Mouse (Mus musculus) limb, embryonic 11.5 days (tissue): ENCODE measurements around the gene Pou2f1. TPM values are rescaled to one million over a fixed set of nuclear protein-coding genes. Genes with fewer than 3 reads are reported as not detected.

Source experiments
- ATAC-seq: fragments of 200-750 bp; cut with Nextera tagmentation; 2 replicates; pipeline ENCODE4 v1.8.0; 2017; ENCODE audit warnings: low read depth; ENCODE audit not compliant: insufficient number of reproducible peaks, low FRiP score, low TSS enrichment
- DNase-seq: peaks from one replicate; pipeline ENCODE4 v3.0.0-alpha.2; 2015; ENCODE audit warnings: low spot score
- H3K27ac ChIP-seq: fragments of 300-500 bp; sonication (generic); replicated peaks from 2 replicates; pipeline ENCODE4 v1.5.1; 2014; ENCODE audit warnings: low read depth, mild to moderate bottlenecking, low read length
- H3K27me3 ChIP-seq: fragments of 300-500 bp; sonication (generic); 2 replicates; pipeline ENCODE4 v1.6.1; 2014; ENCODE audit warnings: mild to moderate bottlenecking, low read length, mixed read lengths; ENCODE audit not compliant: control insufficient read depth, insufficient read depth
- H3K36me3 ChIP-seq: fragments of 300-500 bp; sonication (generic); 2 replicates; pipeline ENCODE4 v1.6.1; 2014; ENCODE audit warnings: mild to moderate bottlenecking, low read length, moderate library complexity, mixed read lengths; ENCODE audit not compliant: control insufficient read depth, insufficient read depth
- H3K4me1 ChIP-seq: fragments of 300-500 bp; sonication (generic); 2 replicates; pipeline ENCODE4 v1.6.1; 2014; ENCODE audit warnings: low read length, mixed read lengths; ENCODE audit not compliant: control insufficient read depth, insufficient read depth
- H3K4me2 ChIP-seq: fragments of 300-500 bp; sonication (generic); 2 replicates; pipeline ENCODE4 v1.6.1; 2014; ENCODE audit warnings: low read depth, mild to moderate bottlenecking, moderate library complexity; ENCODE audit not compliant: severe bottlenecking
- H3K4me3 ChIP-seq: fragments of 300-500 bp; sonication (generic); 2 replicates; pipeline ENCODE4 v1.5.1; 2014; ENCODE audit warnings: low read depth, low read length
- H3K9ac ChIP-seq: fragments of 300-500 bp; sonication (generic); 2 replicates; pipeline ENCODE4 v1.6.1; 2014; ENCODE audit warnings: mild to moderate bottlenecking, low read length
- H3K9me3 ChIP-seq: fragments of 300-500 bp; sonication (generic); 2 replicates; pipeline ENCODE4 v1.6.1; 2016; ENCODE audit warnings: low read length; ENCODE audit not compliant: control insufficient read depth
- WGBS: fragments of 180-500 bp; shearing (Covaris S2); extraction: QIAGEN DNeasy Blood & Tissue Kit; methylation state at CpG from one replicate; pipeline ENCODE4 v1.1.7; 2014; 5-methylcytosine and 5-hydroxymethylcytosine counted together
- polyA plus RNA-seq: library from polyadenylated mRNA; unstranded; fragments of >200 nt; fragmentation: Nextera tagmentation; extraction: Ambion mirVana; gene quantifications from 2 replicates; pipeline ENCODE4 v1.2.1, GENCODE M21; 2014

Pou2f1 gene
- polyA plus RNA-seq, 1 experiment from 2014 or later, result 33.7 TPM

GRCm38 (mm10) chr1:165925207-165925606 lies 77.3 kb downstream of the Pou2f1 start:
- H3K27ac ChIP-seq, result no peak overlapping the region

GRCm38 (mm10) chr1:165922488-165922887 lies 80.0 kb downstream of the Pou2f1 start:
- Histone ChIP-seq H3K4me3 (no peak overlapping the region), H3K4me1 (no peaks in the 10 kb centered on the region), H3K27ac (no peak overlapping the region), H3K36me3 (no peaks in the 10 kb centered on the region), H3K9ac (no peak overlapping the region), H3K4me2 (no peak overlapping the region), H3K9me3 (no peaks in the 10 kb centered on the region), H3K27me3 (no peaks in the 10 kb centered on the region)
- WGBS, result 88% methylated on average over 1 of the region's 1 CpGs
- ATAC-seq, result no peak
- no peak for DNase-seq

More at GRCm38 (mm10) chr1:165925207-165925606, 77.3 kb downstream of the Pou2f1 start:
- Histone ChIP-seq H3K36me3 (no peaks in the 10 kb centered on the region), H3K9me3 (no peaks in the 10 kb centered on the region), H3K9ac (no peak overlapping the region), H3K4me3 (no peak overlapping the region), H3K4me1 (no peaks in the 10 kb centered on the region), H3K27me3 (no peaks in the 10 kb centered on the region), H3K4me2 (no peak overlapping the region)
- 93% methylated on average over 2 of the region's 2 CpGs for WGBS
- DNase-seq, result no peak
- no peak for ATAC-seq

GRCm38 (mm10) chr1:165921026-165921425 lies 81.5 kb downstream of the Pou2f1 start:
- Histone ChIP-seq H3K27me3 (no peaks in the 10 kb centered on the region), H3K4me2 (no peak overlapping the region), H3K9me3 (no peaks in the 10 kb centered on the region), H3K4me1 (no peaks in the 10 kb centered on the region), H3K9ac (no peak overlapping the region), H3K4me3 (no peak overlapping the region), H3K27ac (no peak overlapping the region), H3K36me3 (no peaks in the 10 kb centered on the region)
- DNase-seq, result no peak
- no peak for ATAC-seq
- 76% methylated on average over 3 of the region's 3 CpGs for WGBS

GRCm38 (mm10) chr1:165914416-165914801 lies 88.1 kb downstream of the Pou2f1 start:
- no peak overlapping the region for H3K4me3 ChIP-seq
- H3K27me3 ChIP-seq, result no peaks in the 10 kb centered on the region
- H3K9ac ChIP-seq, result no peak overlapping the region
- no peaks in the 10 kb centered on the region for H3K36me3 ChIP-seq
- DNase-seq (no peak), ATAC-seq (no peak)
- no peaks in the 10 kb centered on the region for H3K9me3 ChIP-seq
- no peak overlapping the region for H3K4me2 ChIP-seq
- H3K27ac ChIP-seq, result no peak overlapping the region
- 65% methylated on average over 2 of the region's 2 CpGs for WGBS
- no peaks in the 10 kb centered on the region for H3K4me1 ChIP-seq

- Histone ChIP-seq H3K4me2 (no peak overlapping the region), H3K36me3 (no peaks in the 10 kb centered on the region), H3K9me3 (no peaks in the 10 kb centered on the region), H3K4me3 (no peak overlapping the region), H3K4me1 (no peaks in the 10 kb centered on the region), H3K27me3 (no peaks in the 10 kb centered on the region), H3K9ac (no peak overlapping the region), H3K27ac (no peak overlapping the region)
- DNase-seq (no peak), ATAC-seq (no peak)
- 71% methylated on average over 2 of the region's 2 CpGs for WGBS
Observed at GRCm38 (mm10) chr1:165913720-165914415, 88.6 kb downstream of the Pou2f1 start.

GRCm38 (mm10) chr1:165909471-165909870 lies 93.0 kb downstream of the Pou2f1 start:
- ATAC-seq (no peak), DNase-seq (no peak)
- WGBS, result 95% methylated on average over 3 of the region's 3 CpGs
- no peak overlapping the region for H3K9ac ChIP-seq
- H3K36me3 ChIP-seq, result no peaks in the 10 kb centered on the region; the same call in 1 of the 2 replicates
- no peaks in the 10 kb centered on the region for H3K27me3 ChIP-seq
- no peak overlapping the region for H3K27ac ChIP-seq
- H3K9me3 ChIP-seq, result no peaks in the 10 kb centered on the region
- no peaks in the 10 kb centered on the region for H3K4me1 ChIP-seq
- H3K4me2 ChIP-seq, result no peak overlapping the region
- no peak overlapping the region for H3K4me3 ChIP-seq

- Histone ChIP-seq H3K4me3 (no peak overlapping the region), H3K27ac (no peak overlapping the region), H3K4me1 (no peaks in the 10 kb centered on the region), H3K9ac (no peak overlapping the region), H3K36me3 (no peaks in the 10 kb centered on the region; the same call in 1 of the 2 replicates), H3K27me3 (no peaks in the 10 kb centered on the region), H3K9me3 (no peaks in the 10 kb centered on the region), H3K4me2 (no peak overlapping the region)
- 86% methylated on average over 3 of the region's 3 CpGs for WGBS
- DNase-seq (no peak), ATAC-seq (no peak)
Observed at GRCm38 (mm10) chr1:165908806-165909205, 93.7 kb downstream of the Pou2f1 start.

- WGBS, result 98% methylated on average over 2 of the region's 2 CpGs
- no peak for ATAC-seq
Observed at GRCm38 (mm10) chr1:165908153-165908552, 94.3 kb downstream of the Pou2f1 start.

GRCm38 (mm10) chr1:165903596-165903995 lies 98.9 kb downstream of the Pou2f1 start:
- DNase-seq (no peak), ATAC-seq (no peak)
- H3K9me3 ChIP-seq, result no peaks in the 10 kb centered on the region
- H3K27me3 ChIP-seq, result no peaks in the 10 kb centered on the region
- no peak overlapping the region for H3K4me2 ChIP-seq
- H3K36me3 ChIP-seq, result no peaks in the 10 kb centered on the region; the same call in 1 of the 2 replicates
- H3K4me3 ChIP-seq, result no peak overlapping the region
- H3K4me1 ChIP-seq, result no peaks in the 10 kb centered on the region
- no peak overlapping the region for H3K9ac ChIP-seq
- H3K27ac ChIP-seq, result no peak overlapping the region
- WGBS, result 93% methylated on average over 1 of the region's 1 CpGs

More at GRCm38 (mm10) chr1:165908153-165908552, 94.3 kb downstream of the Pou2f1 start:
- no peak overlapping the region for H3K4me3 ChIP-seq
- no peaks in the 10 kb centered on the region; the same call in 1 of the 2 replicates for H3K36me3 ChIP-seq
- no peak for DNase-seq
- H3K27me3 ChIP-seq, result no peaks in the 10 kb centered on the region
- H3K4me1 ChIP-seq, result no peaks in the 10 kb centered on the region
- no peak overlapping the region for H3K9ac ChIP-seq
- no peak overlapping the region for H3K4me2 ChIP-seq
- H3K9me3 ChIP-seq, result no peaks in the 10 kb centered on the region
- no peak overlapping the region for H3K27ac ChIP-seq
